Mouse (Mus musculus) MN1 (cell line): Measurements from ENCODE around the gene Sez6l2.

Experiments
- DNase-seq: peaks from one replicate; pipeline ENCODE4 v3.0.0-alpha.2; 2016; ENCODE audit warnings: low spot score

Sez6l2 gene

DNA sequence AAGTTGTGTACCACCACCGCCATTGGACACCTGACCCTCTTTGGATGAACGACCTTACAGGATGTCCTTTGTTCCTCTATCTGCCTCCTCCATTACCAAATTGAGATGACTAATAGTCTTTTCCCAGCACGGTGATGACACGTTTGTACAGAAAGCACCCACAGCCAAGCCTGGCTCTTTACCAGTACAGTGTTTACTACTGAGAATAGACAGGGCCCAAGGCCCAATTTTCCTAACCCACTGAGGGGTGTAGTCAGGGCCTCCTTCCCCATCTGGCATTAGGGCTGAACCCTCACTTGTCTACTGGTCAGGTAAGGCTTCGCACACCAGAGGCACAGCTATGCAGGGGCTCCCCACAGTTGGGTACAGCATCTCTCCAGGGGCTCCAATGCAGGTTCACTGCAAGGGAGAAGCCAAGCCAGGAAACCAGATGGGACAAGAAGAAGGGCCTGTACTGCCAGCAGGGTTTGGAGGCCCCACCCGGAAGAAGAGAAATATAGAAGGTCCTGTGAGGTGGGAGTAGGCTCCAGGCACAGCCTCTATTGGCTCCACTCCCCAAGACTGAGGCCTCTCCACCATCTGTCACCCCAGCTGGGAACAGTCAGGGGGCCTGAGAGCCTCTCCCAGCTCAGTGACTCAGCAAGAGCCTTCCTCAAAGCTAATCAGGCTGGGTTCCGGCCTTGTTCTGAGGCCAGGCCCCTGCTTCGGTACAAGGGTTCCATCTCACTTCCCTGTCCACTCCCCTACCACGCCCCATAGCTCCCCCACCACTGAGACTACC lies 58.1 kb downstream of the Sez6l2 start:
- peak; percentile 69 for DNase-seq

DNA sequence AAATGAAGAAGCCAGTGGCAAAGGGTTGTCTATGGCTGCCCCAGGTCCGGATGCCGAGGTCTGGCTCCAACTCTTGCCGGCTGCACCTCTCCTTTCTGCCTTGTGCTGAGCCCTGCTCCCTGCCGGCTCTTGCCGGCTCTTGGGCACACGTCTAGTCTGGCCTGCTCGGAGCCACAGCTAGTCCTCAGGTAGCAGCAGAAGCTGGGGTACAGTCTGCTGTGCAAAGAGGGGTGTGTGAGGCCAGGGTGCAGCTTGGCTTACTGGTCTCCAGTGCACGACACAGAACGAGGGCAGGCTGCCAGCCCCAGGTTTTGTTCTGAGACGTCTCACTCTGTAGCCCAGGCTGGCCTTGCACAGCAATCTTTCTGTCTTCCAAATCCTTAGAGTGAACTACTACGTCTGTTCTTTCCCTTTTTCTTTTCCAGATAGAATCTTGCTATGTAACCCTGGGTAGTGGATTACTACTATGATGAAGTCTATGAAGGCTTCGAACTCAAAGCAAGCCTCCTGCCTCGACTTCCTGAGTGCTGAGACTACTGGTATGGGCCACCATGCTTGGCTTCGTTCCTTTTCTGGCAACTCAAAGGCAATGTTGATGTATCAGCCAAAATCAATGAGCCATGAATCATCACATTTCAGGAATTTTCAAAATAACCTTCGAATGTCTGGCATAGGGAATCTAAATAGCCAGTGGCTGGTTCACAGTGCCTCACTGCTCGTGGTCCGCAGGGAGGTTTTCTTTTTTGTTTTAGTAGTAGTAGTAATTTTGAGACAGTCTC lies 59.1 kb downstream of the Sez6l2 start:
- DNase-seq: no peak

DNA sequence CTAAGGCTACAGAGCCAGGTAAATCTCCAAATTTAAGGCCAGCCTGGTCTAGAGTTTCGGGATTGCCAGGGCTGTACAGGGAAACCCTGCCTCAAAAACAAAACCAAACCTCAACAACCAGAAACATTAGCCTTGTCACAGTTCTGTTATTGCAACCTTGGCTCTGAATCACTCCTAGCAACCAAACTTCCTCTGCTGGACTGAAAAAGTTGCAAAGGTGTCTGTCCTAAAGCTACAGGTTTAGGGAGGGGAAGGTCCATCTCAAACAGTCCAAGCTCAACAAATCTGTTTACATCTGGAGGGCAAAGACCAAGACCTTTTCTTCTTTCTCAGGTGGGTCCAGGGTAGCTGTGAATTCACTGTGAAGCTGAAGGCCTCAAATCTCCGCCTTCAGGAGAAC lies 60.7 kb downstream of the Sez6l2 start:
- no peak for DNase-seq

DNA sequence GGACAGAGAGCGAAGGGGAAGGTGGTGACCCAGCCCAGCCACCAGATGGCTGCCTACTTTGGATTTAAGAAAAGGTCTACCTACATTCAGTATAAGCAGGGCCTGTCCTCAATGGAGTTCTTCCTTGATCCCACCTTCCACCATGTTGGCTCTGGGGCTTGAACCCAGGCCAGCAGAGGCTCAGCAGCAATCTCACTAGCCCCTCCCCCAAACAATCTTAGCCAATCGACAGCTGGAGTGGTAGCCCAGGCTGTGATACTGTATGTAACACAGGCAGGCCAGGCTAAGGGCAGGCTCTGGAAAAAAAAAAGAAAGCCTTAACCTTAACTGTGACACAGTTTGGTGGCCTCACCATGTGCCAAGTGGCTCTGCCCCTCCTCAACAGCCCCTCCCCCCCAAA lies 61.4 kb downstream of the Sez6l2 start:
- no peak for DNase-seq

DNA sequence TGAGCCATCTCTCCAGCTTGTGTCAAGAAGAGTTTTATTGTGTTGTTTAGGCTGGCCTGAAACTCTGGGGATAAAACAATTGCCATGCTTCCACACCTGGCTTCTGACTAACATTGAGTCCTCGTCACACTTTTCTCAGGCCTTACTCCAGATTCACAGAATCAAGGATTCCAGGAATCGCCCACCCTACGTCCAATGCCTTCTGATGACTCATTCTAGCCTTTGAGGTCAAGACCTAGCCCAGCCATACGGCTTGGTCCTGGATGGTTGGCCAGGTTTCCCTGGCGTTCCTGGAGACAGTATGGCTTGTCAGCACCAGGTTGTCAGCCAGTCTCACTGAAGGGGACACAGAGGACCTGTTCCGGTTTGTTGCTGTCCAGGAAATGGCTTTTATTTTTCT lies 62.0 kb downstream of the Sez6l2 start:
- no peak for DNase-seq

DNA sequence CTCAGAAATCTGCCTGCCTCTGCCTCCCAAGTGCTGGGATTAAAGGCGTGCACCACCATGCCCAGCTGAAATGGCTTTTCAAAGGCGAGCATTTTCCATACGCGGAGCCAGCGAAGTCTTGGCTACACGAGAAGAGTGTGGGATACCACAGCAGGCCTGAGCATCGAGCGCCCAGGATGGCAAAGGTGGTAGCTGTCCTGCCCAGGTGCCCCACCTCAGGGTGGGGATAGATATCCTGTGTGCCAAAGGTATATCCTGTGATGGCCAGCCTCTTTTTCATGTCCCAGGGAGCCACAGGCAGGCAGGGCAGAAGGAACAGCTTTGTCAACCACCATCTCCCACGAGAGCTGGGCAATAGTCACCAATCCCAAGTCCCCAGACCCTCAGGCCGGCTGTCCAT lies 62.5 kb downstream of the Sez6l2 start:
- no peak for DNase-seq

DNA sequence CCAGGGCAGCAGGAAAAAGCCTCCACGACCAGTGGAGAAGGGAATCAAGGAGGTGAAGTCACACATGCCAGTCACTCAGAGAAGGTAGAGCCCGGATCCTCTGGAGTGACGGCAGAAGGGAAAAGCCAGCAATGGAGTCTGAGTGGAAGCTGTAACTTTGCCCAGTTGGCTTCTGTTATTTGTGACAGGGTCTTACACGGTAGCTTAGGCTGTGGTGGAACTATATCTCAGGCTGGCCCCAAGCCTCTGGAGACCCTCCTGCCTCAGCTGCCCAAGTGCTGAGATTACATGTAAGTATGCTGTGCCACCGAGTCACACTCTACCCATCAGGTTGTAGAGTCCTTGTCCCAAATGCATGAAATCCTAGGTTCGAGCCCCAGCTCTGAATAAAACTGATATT lies 63.0 kb downstream of the Sez6l2 start:
- no peak for DNase-seq

DNA sequence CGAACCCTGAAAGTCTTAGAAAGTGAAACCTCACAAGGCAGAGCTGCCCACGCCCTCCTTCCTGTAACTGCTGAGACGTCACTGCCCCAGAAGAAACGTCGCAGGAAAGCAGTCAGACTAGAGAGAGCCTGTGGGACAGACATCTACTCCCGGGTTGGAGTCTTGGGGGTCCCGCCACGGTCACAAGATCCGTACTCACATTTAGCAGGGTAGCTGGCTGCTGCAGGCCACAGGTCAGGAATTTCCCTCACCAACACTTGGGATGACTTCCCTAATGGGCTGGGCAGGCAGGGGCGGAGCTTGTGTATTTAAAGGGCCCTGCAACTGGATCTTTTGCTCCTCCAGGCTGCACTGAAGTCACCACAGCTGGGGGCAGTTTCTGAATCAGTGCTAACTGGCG lies 64.0 kb downstream of the Sez6l2 start, which contains the start of gene Mvp:
TSS of gene Mvp (minus strand) at position 302 of the 400 bp plus-strand sequence.
- peak; percentile 67 for DNase-seq

DNA sequence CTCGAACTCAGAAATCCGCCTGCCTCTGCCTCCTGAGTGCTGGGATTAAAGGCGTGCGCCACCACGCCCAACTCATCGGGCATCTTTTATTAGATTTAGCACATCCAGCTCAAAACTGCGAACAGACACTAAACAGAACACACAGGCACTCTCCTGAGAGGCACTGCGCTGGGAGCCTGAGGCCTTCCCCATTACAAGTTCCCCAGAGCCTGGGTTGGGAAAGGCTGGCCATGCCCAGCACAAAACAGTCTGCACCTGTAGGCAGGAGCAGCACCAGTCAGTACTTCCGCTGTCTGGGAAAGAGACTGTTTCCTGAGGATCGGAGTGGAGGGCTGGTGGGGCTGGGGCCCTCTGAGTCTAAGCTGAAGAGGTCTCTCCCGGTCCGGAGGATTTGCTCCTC lies 64.6 kb downstream of the Sez6l2 start:
- DNase-seq: peak; percentile 51

DNA sequence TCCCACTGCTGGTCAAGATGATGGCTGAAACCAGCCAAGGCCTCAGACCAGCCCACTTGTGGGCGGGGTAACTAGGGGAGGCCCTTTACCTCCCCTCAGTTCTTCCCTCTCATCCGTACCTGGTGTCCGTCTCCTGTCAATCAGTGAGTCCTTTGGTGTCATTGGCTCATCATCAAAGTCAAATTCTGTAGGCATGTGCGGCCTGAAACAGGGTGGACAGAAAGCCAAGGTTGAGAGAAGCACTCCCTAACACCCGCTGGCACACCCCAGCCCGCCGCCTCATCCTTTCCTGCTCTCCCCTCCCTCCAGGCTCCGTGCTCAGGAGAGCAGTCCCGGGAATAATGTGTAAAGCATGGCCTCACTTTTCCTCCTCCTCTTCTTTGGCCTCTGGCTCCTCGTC lies 65.7 kb downstream of the Sez6l2 start:
- DNase-seq: peak; percentile 66

DNA sequence TGATC lies 65.9 kb downstream of the Sez6l2 start, which contains the start of gene Pagr1b:
TSS of gene Pagr1b (minus strand) at position 4 of the 5 bp plus-strand sequence.
- no peak for DNase-seq

DNA sequence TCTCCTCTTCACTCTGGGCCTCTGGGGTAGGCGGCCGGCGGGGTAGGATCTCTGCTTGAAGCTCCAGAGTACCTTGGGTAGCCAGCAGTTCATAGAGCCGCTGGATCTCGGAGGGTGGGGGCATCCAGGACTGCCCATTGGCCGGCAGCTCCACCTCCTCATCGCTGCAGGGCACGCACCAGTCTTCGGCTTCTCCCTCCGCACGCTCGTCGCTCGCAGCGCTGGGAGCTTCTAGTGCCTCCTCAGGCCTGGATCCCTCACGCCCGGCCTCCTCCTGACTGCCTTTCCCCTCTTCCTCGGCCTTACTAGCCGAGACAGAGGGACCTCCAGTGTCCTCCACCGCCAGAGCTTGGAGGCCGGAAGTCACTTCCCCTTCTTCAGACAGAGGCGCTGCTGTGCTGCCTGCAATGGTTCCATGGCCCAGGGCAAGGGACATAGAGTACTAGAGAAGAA lies 66.1 kb downstream of the Sez6l2 start:
- no peak for DNase-seq

DNA sequence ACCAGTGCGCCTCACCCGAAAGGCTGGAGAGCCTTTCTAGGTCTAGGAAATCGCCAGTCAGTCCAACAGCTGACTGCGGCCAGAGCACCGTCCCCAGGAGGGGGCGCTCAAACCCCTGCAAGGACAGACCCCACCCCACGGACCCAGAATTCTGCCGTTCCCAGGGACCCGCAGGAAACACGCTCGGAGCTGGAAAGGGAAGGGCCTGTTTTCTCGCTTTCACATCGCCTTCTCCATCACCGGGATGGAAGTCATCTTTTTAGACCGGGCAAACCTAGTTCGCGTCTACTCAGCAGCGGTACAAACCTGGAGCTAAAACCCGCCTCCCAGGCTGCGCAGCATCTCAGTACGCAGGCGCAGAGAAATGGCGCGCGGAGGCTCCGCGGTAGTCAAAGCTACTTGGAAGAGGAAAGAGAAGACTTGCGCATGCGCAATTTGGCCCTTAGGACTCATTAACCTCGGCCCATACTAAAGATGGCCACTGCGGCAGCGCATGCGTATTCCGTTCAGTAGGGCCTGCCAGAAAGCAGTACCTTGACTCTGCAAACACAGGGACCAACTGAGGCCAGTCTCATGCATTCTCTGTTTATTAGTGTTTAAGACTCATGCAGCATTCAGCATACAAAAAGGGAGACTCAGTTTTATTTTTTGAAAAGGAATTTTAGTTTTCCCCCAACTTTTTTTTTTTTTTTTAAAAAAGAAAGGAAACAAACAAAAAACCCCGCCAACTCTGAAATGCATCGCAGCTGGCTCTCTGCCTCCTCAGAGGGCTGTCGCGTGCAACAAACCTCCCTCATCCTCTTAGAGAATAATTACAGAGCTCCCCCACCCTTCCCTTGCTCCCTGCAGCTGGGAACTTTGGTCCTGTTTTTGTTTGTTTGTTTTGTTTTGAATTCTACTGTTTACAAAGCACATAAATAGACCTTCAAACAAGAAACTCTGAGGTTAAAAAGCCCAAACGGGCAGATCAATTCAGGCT lies 66.9 kb downstream of the Sez6l2 start, which contains the start of gene Pagr1a:
TSS of gene Pagr1a (minus strand) at position 382 of the 979 bp plus-strand sequence.
- DNase-seq: peak; percentile 99

DNA sequence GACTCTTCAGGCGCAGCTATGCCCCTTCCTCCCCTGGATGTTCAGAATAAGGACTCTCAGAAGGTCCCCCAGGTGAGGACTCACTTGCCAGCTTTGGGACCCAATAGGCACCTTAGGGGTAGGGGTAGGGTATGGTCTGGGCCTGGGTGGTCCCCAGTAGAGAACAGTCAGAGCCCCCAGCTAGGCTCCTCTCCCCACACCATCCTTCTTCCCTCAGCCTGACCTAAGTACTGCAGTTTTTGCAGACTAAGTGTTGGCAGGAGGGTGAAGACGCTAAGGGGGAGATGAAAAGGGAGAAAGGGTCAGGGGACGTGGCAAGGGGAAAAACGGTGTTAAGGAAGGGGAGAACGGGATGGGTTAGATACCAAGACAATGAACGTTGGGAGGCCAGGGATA lies 67.6 kb downstream of the Sez6l2 start:
- DNase-seq: no peak

DNA sequence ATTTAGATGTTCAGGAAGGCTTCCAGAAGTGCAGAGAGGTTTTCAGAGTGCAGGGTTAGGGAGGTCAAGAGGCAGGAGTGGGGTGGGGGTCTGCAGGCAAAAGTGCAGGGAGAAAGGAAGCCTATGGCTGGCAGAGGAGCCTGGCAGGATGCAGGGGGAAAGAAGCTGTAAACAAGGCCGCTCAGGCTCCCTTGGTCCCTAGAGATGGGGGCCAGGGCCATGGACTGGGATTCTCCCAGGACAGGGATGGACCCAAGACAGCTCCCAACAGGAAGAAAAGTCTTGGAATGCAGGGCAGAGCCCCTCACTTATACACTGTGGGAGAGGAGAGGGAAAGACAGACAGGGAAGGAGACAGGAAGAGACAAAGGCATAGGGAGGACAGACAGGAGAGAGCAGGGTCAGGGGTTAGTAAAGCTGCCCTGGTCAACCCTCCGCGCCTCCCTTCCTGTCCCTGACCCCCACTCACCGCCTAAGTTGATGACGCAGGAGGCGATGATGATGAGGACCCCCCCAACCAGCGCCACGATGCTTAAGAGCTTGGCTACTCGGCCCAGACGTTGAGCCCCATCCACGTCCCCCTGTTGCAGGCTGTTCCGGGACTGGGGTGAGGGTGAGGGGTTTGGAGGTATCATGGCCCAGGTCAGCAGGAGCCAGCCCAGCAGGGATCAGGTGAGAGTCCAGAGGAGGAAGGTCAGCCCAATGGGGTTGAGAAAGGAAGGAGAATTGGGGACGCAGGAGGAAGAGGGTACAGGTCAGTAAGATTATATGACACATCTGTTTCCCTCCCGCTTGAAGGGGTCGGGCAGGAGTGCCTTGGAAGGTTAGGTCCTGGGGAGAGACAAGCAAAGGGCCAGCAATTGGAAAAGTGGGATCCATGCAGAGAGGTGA lies 68.3 kb downstream of the Sez6l2 start:
- no peak for DNase-seq

DNA sequence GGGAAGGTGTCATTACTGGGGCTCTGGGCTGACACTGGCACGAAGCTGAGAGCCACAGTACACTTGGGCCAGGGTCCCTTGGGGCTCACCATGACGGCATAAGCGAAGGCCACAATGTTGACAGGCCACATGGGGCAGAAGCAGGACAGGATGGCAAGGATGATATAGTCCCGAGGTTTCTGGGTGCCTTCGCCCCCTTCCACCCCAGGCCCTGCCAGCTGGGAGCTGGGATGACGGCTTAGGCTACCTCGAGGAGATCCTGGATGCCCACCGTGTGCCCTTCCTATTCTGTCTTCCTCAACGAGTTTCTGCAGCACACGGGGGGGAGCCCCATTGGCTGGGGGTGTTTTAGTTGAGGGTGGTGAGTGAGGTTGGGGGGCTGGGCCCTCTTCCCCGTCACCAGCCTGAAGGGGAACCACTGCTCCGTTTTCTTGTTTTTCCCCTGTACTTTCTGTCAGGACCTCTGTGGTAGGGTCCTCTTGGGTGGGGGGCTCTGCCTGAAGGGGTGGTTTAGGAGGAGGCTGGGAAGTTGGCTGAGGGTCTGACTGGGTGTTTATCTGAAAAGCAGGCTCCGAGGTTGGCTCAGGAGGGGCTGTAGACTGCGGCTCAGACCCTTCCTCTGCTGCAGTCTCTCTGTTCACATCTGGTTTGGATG lies 69.1 kb downstream of the Sez6l2 start:
- no peak for DNase-seq

DNA sequence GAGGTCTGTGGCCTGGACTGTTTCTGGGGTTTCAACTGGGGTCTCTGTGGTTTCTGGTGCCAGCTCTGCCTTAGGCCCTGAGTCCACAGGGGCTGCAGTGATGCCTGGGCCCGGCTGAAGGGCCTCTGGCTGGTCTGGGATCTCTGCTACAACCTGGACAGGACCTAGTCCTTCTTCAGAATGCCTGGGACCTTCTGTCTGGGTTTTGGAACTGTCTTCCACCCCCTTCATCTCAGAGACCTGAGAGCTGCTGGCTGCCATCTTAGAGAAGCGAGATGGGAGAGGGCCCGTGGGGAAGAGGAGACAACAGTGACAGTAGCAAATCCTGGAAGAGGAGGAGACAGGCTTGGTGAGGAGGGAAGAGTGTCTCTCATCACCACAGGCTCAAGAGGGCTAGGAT lies 69.7 kb downstream of the Sez6l2 start:
- DNase-seq: no peak
